Mouse (Mus musculus): ENCODE data around the gene Hif3a.

DNA sequence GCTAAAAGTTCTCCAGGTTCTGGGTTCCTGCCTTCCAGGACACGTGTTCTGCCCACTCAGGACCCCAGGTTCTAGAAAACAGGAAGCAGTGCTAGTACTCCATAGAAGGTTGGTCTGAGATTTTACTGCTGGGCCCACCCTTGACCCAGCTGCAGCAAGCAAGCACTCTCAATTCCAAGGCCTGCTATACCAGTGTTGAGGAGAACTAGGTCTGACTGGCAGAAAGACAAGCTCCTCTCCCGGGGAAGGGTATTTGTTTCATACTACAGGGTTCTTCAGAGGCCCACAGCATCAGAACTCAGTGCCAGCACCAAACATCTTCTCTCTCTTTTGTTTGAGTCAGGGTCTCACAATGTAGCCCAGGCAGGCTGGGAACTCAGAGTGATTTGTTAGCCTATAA, 44.3 kb downstream of the Hif3a start:
- TF ChIP-seq CTCF (IDR thresholded peaks at IDR 0.05; ENCODE audit: low read depth, low read length), result no peak
- no peak for TF ChIP-seq POLR2A (IDR thresholded peaks at IDR 0.05; ENCODE audit: extremely low read depth, insufficient read depth, low read length)

Measured in liver, adult 2 months (tissue).